Mouse (Mus musculus): ENCODE data around the gene Zfp768. TPM values are rescaled to one million over a fixed set of nuclear protein-coding genes. Genes with fewer than 3 reads are reported as not detected.

Gene Zfp768
- polyA plus RNA-seq (2014; fragmentation: Illumina TruSeq; extraction: RNeasy Lipid Tissue Mini Kit (QIAGEN cat#74804); ENCODE audit: low read depth, low replicate concordance) = 4.7 TPM

GRCm38 (mm10) chr7:127345512-127346325 lies at the start of gene Zfp768:
Gene Zfp768 (minus strand): TSS chr7:127345589.

GRCm38 (mm10) chr7:127393157-127393943 lies 48.0 kb upstream of the Zfp768 start, which contains the start of gene E430018J23Rik:
Gene E430018J23Rik (minus strand): TSS chr7:127393629.

GRCm38 (mm10) chr7:127386641-127387392 lies 41.4 kb upstream of the Zfp768 start, which contains the start of gene 9130019O22Rik:
Gene 9130019O22Rik (minus strand): TSS chr7:127387166.

GRCm38 (mm10) chr7:127375271-127376245 lies 30.2 kb upstream of the Zfp768 start, which contains the start of gene Zfp747:
Gene Zfp747 (minus strand): TSS chr7:127376050.

GRCm38 (mm10) chr7:127296098-127296497 lies 49.3 kb downstream of the Zfp768 start, which contains the start of gene Itgal:
Gene Itgal (plus strand): TSS chr7:127296260.

Other genes starting within 250 kb of the Zfp768 start
- 22.6 TPM for gene Qprt, start 223.4 kb downstream of the Zfp768 start, polyA plus RNA-seq (2014; fragmentation: Illumina TruSeq; extraction: RNeasy Lipid Tissue Mini Kit (QIAGEN cat#74804); ENCODE audit: low read depth, low replicate concordance)
- gene Spn, start 207.8 kb downstream of the Zfp768 start, polyA plus RNA-seq (2014; fragmentation: Illumina TruSeq; extraction: RNeasy Lipid Tissue Mini Kit (QIAGEN cat#74804); ENCODE audit: low read depth, low replicate concordance) = 0.65 TPM
- 11.2 TPM for gene Cd2bp2, start 149.5 kb downstream of the Zfp768 start, polyA plus RNA-seq (2014; fragmentation: Illumina TruSeq; extraction: RNeasy Lipid Tissue Mini Kit (QIAGEN cat#74804); ENCODE audit: low read depth, low replicate concordance)
- gene Tbc1d10b, start 137.1 kb downstream of the Zfp768 start, polyA plus RNA-seq (2014; fragmentation: Illumina TruSeq; extraction: RNeasy Lipid Tissue Mini Kit (QIAGEN cat#74804); ENCODE audit: low read depth, low replicate concordance) = 1.9 TPM
- gene Mylpf, start 136.7 kb downstream of the Zfp768 start, polyA plus RNA-seq (2014; fragmentation: Illumina TruSeq; extraction: RNeasy Lipid Tissue Mini Kit (QIAGEN cat#74804); ENCODE audit: low read depth, low replicate concordance) = not detected
- gene Zfp553, start 112.5 kb downstream of the Zfp768 start, polyA plus RNA-seq (2014; fragmentation: Illumina TruSeq; extraction: RNeasy Lipid Tissue Mini Kit (QIAGEN cat#74804); ENCODE audit: low read depth, low replicate concordance) = 1.3 TPM
- gene Sept1, start 112.5 kb downstream of the Zfp768 start, polyA plus RNA-seq (2014; fragmentation: Illumina TruSeq; extraction: RNeasy Lipid Tissue Mini Kit (QIAGEN cat#74804); ENCODE audit: low read depth, low replicate concordance) = not detected
- gene Zfp771, start 101.3 kb downstream of the Zfp768 start, polyA plus RNA-seq (2014; fragmentation: Illumina TruSeq; extraction: RNeasy Lipid Tissue Mini Kit (QIAGEN cat#74804); ENCODE audit: low read depth, low replicate concordance) = not detected
- gene Dctpp1, start 84.9 kb downstream of the Zfp768 start, polyA plus RNA-seq (2014; fragmentation: Illumina TruSeq; extraction: RNeasy Lipid Tissue Mini Kit (QIAGEN cat#74804); ENCODE audit: low read depth, low replicate concordance) = not detected
- gene Sephs2, start 71.5 kb downstream of the Zfp768 start, polyA plus RNA-seq (2014; fragmentation: Illumina TruSeq; extraction: RNeasy Lipid Tissue Mini Kit (QIAGEN cat#74804); ENCODE audit: low read depth, low replicate concordance) = 208 TPM
- 0.16 TPM for gene Itgal, start 49.3 kb downstream of the Zfp768 start, polyA plus RNA-seq (2014; fragmentation: Illumina TruSeq; extraction: RNeasy Lipid Tissue Mini Kit (QIAGEN cat#74804); ENCODE audit: low read depth, low replicate concordance)
- gene Zfp747, start 30.5 kb upstream of the Zfp768 start, polyA plus RNA-seq (2014; fragmentation: Illumina TruSeq; extraction: RNeasy Lipid Tissue Mini Kit (QIAGEN cat#74804); ENCODE audit: low read depth, low replicate concordance) = 1.6 TPM
- gene 9130019O22Rik, start 41.6 kb upstream of the Zfp768 start, polyA plus RNA-seq (2014; fragmentation: Illumina TruSeq; extraction: RNeasy Lipid Tissue Mini Kit (QIAGEN cat#74804); ENCODE audit: low read depth, low replicate concordance) = 0.97 TPM
- 0.69 TPM for gene E430018J23Rik, start 48.0 kb upstream of the Zfp768 start, polyA plus RNA-seq (2014; fragmentation: Illumina TruSeq; extraction: RNeasy Lipid Tissue Mini Kit (QIAGEN cat#74804); ENCODE audit: low read depth, low replicate concordance)
- gene Zfp764, start 61.2 kb upstream of the Zfp768 start, polyA plus RNA-seq (2014; fragmentation: Illumina TruSeq; extraction: RNeasy Lipid Tissue Mini Kit (QIAGEN cat#74804); ENCODE audit: low read depth, low replicate concordance) = 2.5 TPM
- 0.89 TPM for gene Zfp688, start 76.5 kb upstream of the Zfp768 start, polyA plus RNA-seq (2014; fragmentation: Illumina TruSeq; extraction: RNeasy Lipid Tissue Mini Kit (QIAGEN cat#74804); ENCODE audit: low read depth, low replicate concordance)
- gene Zfp689, start 103.6 kb upstream of the Zfp768 start, polyA plus RNA-seq (2014; fragmentation: Illumina TruSeq; extraction: RNeasy Lipid Tissue Mini Kit (QIAGEN cat#74804); ENCODE audit: low read depth, low replicate concordance) = 0.89 TPM
- 10.5 TPM for gene Prr14, start 114.0 kb upstream of the Zfp768 start, polyA plus RNA-seq (2014; fragmentation: Illumina TruSeq; extraction: RNeasy Lipid Tissue Mini Kit (QIAGEN cat#74804); ENCODE audit: low read depth, low replicate concordance)
- 6.2 TPM for gene Fbrs, start 133.6 kb upstream of the Zfp768 start, polyA plus RNA-seq (2014; fragmentation: Illumina TruSeq; extraction: RNeasy Lipid Tissue Mini Kit (QIAGEN cat#74804); ENCODE audit: low read depth, low replicate concordance)
- 7.5 TPM for gene Srcap, start 166.4 kb upstream of the Zfp768 start, polyA plus RNA-seq (2014; fragmentation: Illumina TruSeq; extraction: RNeasy Lipid Tissue Mini Kit (QIAGEN cat#74804); ENCODE audit: low read depth, low replicate concordance)
- 4.0 TPM for gene Gm42715, start 174.0 kb upstream of the Zfp768 start, polyA plus RNA-seq (2014; fragmentation: Illumina TruSeq; extraction: RNeasy Lipid Tissue Mini Kit (QIAGEN cat#74804); ENCODE audit: low read depth, low replicate concordance)
- not detected for gene Tmem265, start 215.8 kb upstream of the Zfp768 start, polyA plus RNA-seq (2014; fragmentation: Illumina TruSeq; extraction: RNeasy Lipid Tissue Mini Kit (QIAGEN cat#74804); ENCODE audit: low read depth, low replicate concordance)
- 15.2 TPM for gene Phkg2, start 227.8 kb upstream of the Zfp768 start, polyA plus RNA-seq (2014; fragmentation: Illumina TruSeq; extraction: RNeasy Lipid Tissue Mini Kit (QIAGEN cat#74804); ENCODE audit: low read depth, low replicate concordance)
- gene Ccdc189, start 243.0 kb upstream of the Zfp768 start, polyA plus RNA-seq (2014; fragmentation: Illumina TruSeq; extraction: RNeasy Lipid Tissue Mini Kit (QIAGEN cat#74804); ENCODE audit: low read depth, low replicate concordance) = 0.73 TPM
- gene Rnf40, start 243.2 kb upstream of the Zfp768 start, polyA plus RNA-seq (2014; fragmentation: Illumina TruSeq; extraction: RNeasy Lipid Tissue Mini Kit (QIAGEN cat#74804); ENCODE audit: low read depth, low replicate concordance) = 1.3 TPM

Measured in kidney, adult 10 weeks (tissue).